Mouse (Mus musculus): ENCODE data around the gene Nedd9. TPM values are rescaled to one million over a fixed set of nuclear protein-coding genes. Genes with fewer than 3 reads are reported as not detected.

The Nedd9 gene
- polyA plus RNA-seq, 1 experiment: 26.5 TPM

GRCm38 (mm10) chr13:41378462-41378861, 108.7 kb downstream of the Nedd9 start:
- 84% methylated on average over 5 of the region's 5 CpGs for WGBS
- H3K4me3 ChIP-seq (replicated peaks; ENCODE audit: control insufficient read depth, low read depth, low read length): no peak overlapping the region

GRCm38 (mm10) chr13:41377856-41378255, 109.3 kb downstream of the Nedd9 start:
- TF ChIP-seq CTCF (IDR thresholded peaks at IDR 0.05; ENCODE audit: control insufficient read depth, insufficient read depth, low read length) (no peak), POLR2A (IDR thresholded peaks at IDR 0.05; ENCODE audit: borderline replicate concordance, control insufficient read depth, low read depth, low read length) (no peak)
- peaks cover 14% of the 10 kb centered on the region for H3K4me1 ChIP-seq (ENCODE audit: control insufficient read depth, insufficient read depth, low read length)
- H3K4me3 ChIP-seq (replicated peaks; ENCODE audit: control insufficient read depth, low read depth, low read length): no peak overlapping the region
- 83% methylated on average over 9 of the region's 9 CpGs for WGBS
- no peak overlapping the region for H3K27ac ChIP-seq (ENCODE audit: control insufficient read depth, insufficient read depth, low read depth, low read length, poor library complexity)

More at GRCm38 (mm10) chr13:41378462-41378861, 108.7 kb downstream of the Nedd9 start:
- H3K4me1 ChIP-seq (ENCODE audit: control insufficient read depth, insufficient read depth, low read length): peaks cover 10% of the 10 kb centered on the region
- TF ChIP-seq POLR2A (IDR thresholded peaks at IDR 0.05; ENCODE audit: borderline replicate concordance, control insufficient read depth, low read depth, low read length): no peak
- no peak overlapping the region for H3K27ac ChIP-seq (ENCODE audit: control insufficient read depth, insufficient read depth, low read depth, low read length, poor library complexity)

- WGBS: 85% methylated on average over 2 of the region's 2 CpGs
- TF ChIP-seq POLR2A (IDR thresholded peaks at IDR 0.05; ENCODE audit: borderline replicate concordance, control insufficient read depth, low read depth, low read length) (no peak), CTCF (IDR thresholded peaks at IDR 0.05; ENCODE audit: control insufficient read depth, insufficient read depth, low read length) (no peak)
- H3K27ac ChIP-seq (ENCODE audit: control insufficient read depth, insufficient read depth, low read depth, low read length, poor library complexity): no peak overlapping the region
- no peak overlapping the region for H3K4me3 ChIP-seq (replicated peaks; ENCODE audit: control insufficient read depth, low read depth, low read length)
- H3K4me1 ChIP-seq (ENCODE audit: control insufficient read depth, insufficient read depth, low read length): peaks cover 15% of the 10 kb centered on the region
These were observed 110.1 kb downstream of the Nedd9 start for GRCm38 (mm10) chr13:41377011-41377431.

GRCm38 (mm10) chr13:41376111-41376510, 111.1 kb downstream of the Nedd9 start:
- WGBS: 82% methylated on average over 4 of the region's 4 CpGs
- TF ChIP-seq CTCF (IDR thresholded peaks at IDR 0.05; ENCODE audit: control insufficient read depth, insufficient read depth, low read length): no peak
- no peak for TF ChIP-seq POLR2A (IDR thresholded peaks at IDR 0.05; ENCODE audit: borderline replicate concordance, control insufficient read depth, low read depth, low read length)

GRCm38 (mm10) chr13:41375696-41376095, 111.5 kb downstream of the Nedd9 start:
- H3K4me3 ChIP-seq (replicated peaks; ENCODE audit: control insufficient read depth, low read depth, low read length): no peak overlapping the region
- no peak for TF ChIP-seq POLR2A (IDR thresholded peaks at IDR 0.05; ENCODE audit: borderline replicate concordance, control insufficient read depth, low read depth, low read length)
- TF ChIP-seq CTCF (IDR thresholded peaks at IDR 0.05; ENCODE audit: control insufficient read depth, insufficient read depth, low read length): no peak

More at GRCm38 (mm10) chr13:41376111-41376510, 111.1 kb downstream of the Nedd9 start:
- H3K4me1 ChIP-seq (ENCODE audit: control insufficient read depth, insufficient read depth, low read length): peaks cover 12% of the 10 kb centered on the region
- no peak overlapping the region for H3K27ac ChIP-seq (ENCODE audit: control insufficient read depth, insufficient read depth, low read depth, low read length, poor library complexity)
- H3K4me3 ChIP-seq (replicated peaks; ENCODE audit: control insufficient read depth, low read depth, low read length): no peak overlapping the region

GRCm38 (mm10) chr13:41374886-41375285, 112.3 kb downstream of the Nedd9 start:
- H3K4me1 ChIP-seq (ENCODE audit: control insufficient read depth, insufficient read depth, low read length): peaks cover 7% of the 10 kb centered on the region; the same call in 1 of the 2 replicates
- 82% methylated on average over 1 of the region's 1 CpGs for WGBS
- TF ChIP-seq POLR2A (IDR thresholded peaks at IDR 0.05; ENCODE audit: borderline replicate concordance, control insufficient read depth, low read depth, low read length) (no peak), CTCF (IDR thresholded peaks at IDR 0.05; ENCODE audit: control insufficient read depth, insufficient read depth, low read length) (no peak)

More at GRCm38 (mm10) chr13:41375696-41376095, 111.5 kb downstream of the Nedd9 start:
- no peak overlapping the region for H3K27ac ChIP-seq (ENCODE audit: control insufficient read depth, insufficient read depth, low read depth, low read length, poor library complexity)
- peaks cover 10% of the 10 kb centered on the region for H3K4me1 ChIP-seq (ENCODE audit: control insufficient read depth, insufficient read depth, low read length)
- WGBS: 82% methylated on average over 6 of the region's 6 CpGs

GRCm38 (mm10) chr13:41372555-41373460, 114.4 kb downstream of the Nedd9 start:
- no peak for TF ChIP-seq POLR2A (IDR thresholded peaks at IDR 0.05; ENCODE audit: borderline replicate concordance, control insufficient read depth, low read depth, low read length)
- TF ChIP-seq CTCF (IDR thresholded peaks at IDR 0.05; ENCODE audit: control insufficient read depth, insufficient read depth, low read length): no peak
- 51% methylated on average over 8 of the region's 8 CpGs for WGBS
- peak overlapping the region; percentile 27 for H3K4me3 ChIP-seq (replicated peaks; ENCODE audit: control insufficient read depth, low read depth, low read length)

More at GRCm38 (mm10) chr13:41374886-41375285, 112.3 kb downstream of the Nedd9 start:
- Histone ChIP-seq H3K27ac (ENCODE audit: control insufficient read depth, insufficient read depth, low read depth, low read length, poor library complexity) (no peak overlapping the region), H3K4me3 (replicated peaks; ENCODE audit: control insufficient read depth, low read depth, low read length) (no peak overlapping the region)

GRCm38 (mm10) chr13:41371547-41371946, 115.6 kb downstream of the Nedd9 start:
- Histone ChIP-seq H3K4me1 (ENCODE audit: control insufficient read depth, insufficient read depth, low read length) (peaks cover 7% of the 10 kb centered on the region; the same call in 1 of the 2 replicates), H3K4me3 (replicated peaks; ENCODE audit: control insufficient read depth, low read depth, low read length) (no peak overlapping the region), H3K27ac (ENCODE audit: control insufficient read depth, insufficient read depth, low read depth, low read length, poor library complexity) (no peak overlapping the region)
- TF ChIP-seq POLR2A (IDR thresholded peaks at IDR 0.05; ENCODE audit: borderline replicate concordance, control insufficient read depth, low read depth, low read length) (no peak), CTCF (IDR thresholded peaks at IDR 0.05; ENCODE audit: control insufficient read depth, insufficient read depth, low read length) (no peak)
- 86% methylated on average over 3 of the region's 3 CpGs for WGBS

More at GRCm38 (mm10) chr13:41372555-41373460, 114.4 kb downstream of the Nedd9 start:
- H3K4me1 ChIP-seq (ENCODE audit: control insufficient read depth, insufficient read depth, low read length): peaks cover 7% of the 10 kb centered on the region; the same call in 1 of the 2 replicates
- peak overlapping the region; percentile 63 for H3K27ac ChIP-seq (ENCODE audit: control insufficient read depth, insufficient read depth, low read depth, low read length, poor library complexity)

Data from bone marrow, adult 2 months (tissue).